ENCODE assay signal across 23 mouse cellular contexts in the genomic region with DNA sequence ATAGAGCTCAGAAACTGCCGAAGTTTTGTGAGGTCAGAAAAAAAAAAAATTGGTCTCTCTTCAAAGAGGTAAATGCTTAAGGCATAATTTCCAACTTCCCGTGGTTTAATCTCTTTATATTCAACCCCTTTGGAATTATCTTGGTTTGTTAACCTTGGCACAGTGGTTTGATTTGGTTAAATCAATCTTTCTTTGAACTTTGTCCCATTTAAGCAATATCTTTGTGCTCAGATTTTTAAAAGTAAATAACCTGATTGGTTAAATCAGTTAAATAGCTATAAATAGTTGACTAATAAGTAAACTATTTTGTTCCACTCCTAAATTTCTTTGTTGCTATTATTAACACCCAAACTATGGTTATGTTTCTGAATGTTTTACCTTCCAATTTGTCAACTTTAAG.
"Had no signal": no experiment of that assay in that cellular context is flagged by ENCODE, and none has a peak within 500 bp of the region (broad histone marks: within the 10 kb centered on the region; RNA-seq: fewer than 3 reads in every experiment).

No protein-coding gene starts in this region.

- ATAC-seq: inflammation-experienced regulatory T-cells, adult 6 months; intestine, postnatal 0 days had no signal

- H3K27me3 ChIP-seq: neural tube, embryonic 12.5 days; stomach, embryonic 15.5 days had no signal

- H3K4me3 ChIP-seq: layer of hippocampus, adult 2 months; left cerebral cortex, adult 2 months; limb, embryonic 12.5 days; limb, embryonic 15.5 days; neural tube, embryonic 12.5 days; neural tube, embryonic 15.5 days; stomach, embryonic 15.5 days had no signal

- H3K36me3 ChIP-seq: limb, embryonic 12.5 days; limb, embryonic 15.5 days; neural tube, embryonic 12.5 days; neural tube, embryonic 15.5 days; stomach, embryonic 15.5 days had no signal

- DNase-seq: kidney, adult 2 months; kidney, postnatal 25 days; layer of hippocampus, postnatal 36 days; left cerebral cortex, postnatal 4 days; midbrain, embryonic 14.5 days; right cerebral cortex, adult 18-20 months; right cerebral cortex, postnatal 14 days; right cerebral cortex, postnatal 4 days; spleen, adult 18-20 months; thymus, adult 18-20 months; thymus, postnatal 36 days had no signal

- H3K9ac ChIP-seq: limb, embryonic 12.5 days; limb, embryonic 15.5 days; liver, embryonic 14.5 days; neural tube, embryonic 12.5 days; neural tube, embryonic 15.5 days; stomach, embryonic 15.5 days had no signal

- H3K27ac ChIP-seq: kidney, postnatal 0 days; layer of hippocampus, adult 2 months; left cerebral cortex, adult 2 months; limb, embryonic 12.5 days; limb, embryonic 15.5 days; liver, embryonic 14.5 days; neural tube, embryonic 12.5 days; neural tube, embryonic 15.5 days; stomach, embryonic 15.5 days had no signal

- H3K9me3 ChIP-seq: limb, embryonic 12.5 days; limb, embryonic 15.5 days; neural tube, embryonic 12.5 days; neural tube, embryonic 15.5 days; stomach, embryonic 15.5 days had no signal

- H3K4me2 ChIP-seq: limb, embryonic 12.5 days; limb, embryonic 15.5 days; midbrain, embryonic 11.5 days; neural tube, embryonic 12.5 days; neural tube, embryonic 15.5 days; stomach, embryonic 15.5 days had no signal
